In the genomic region with DNA sequence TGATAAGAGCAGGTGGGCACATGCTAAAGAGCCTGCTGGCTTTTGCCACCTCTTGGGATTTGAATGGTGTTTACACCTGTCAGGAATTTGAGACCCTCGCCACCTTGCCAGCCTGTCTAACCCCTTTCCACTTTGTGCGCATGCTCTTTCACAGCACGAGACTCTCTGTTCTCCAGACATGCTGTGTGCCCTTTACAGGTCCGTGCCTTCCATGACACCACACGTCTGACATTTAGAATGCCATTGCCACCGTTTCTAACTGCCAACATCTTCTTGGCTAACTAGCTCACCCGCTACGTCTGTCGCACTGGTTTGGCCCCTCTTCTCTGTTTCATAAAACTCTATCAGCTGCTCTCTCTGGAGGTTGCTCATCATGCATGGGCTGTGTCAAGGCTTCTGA, we compare ENCODE assay signal across 26 mouse cellular contexts.
"Had no signal": no experiment of that assay in that cellular context is flagged by ENCODE, and none has a peak within 500 bp of the region (broad histone marks: within the 10 kb centered on the region; RNA-seq: fewer than 3 reads in every experiment).

No protein-coding gene starts in this region.

- H3K4me3 ChIP-seq: heart, adult 2 months; heart, embryonic 10.5 days; heart, embryonic 12.5 days; hindbrain, embryonic 10.5 days; hindbrain, embryonic 12.5 days; intestine, embryonic 15.5 days; layer of hippocampus, adult 2 months; left cerebral cortex, adult 2 months; limb, embryonic 13.5 days; limb, embryonic 15.5 days; liver, embryonic 12.5 days had no signal

- H3K4me2 ChIP-seq: heart, embryonic 12.5 days; hindbrain, embryonic 12.5 days; hindbrain, embryonic 14.5 days; intestine, embryonic 15.5 days; limb, embryonic 13.5 days; limb, embryonic 15.5 days; liver, embryonic 12.5 days had no signal

- ATAC-seq: hindbrain, embryonic 16.5 days; inflammation-experienced regulatory T-cells, adult 6 months; intestine, embryonic 15.5 days; intestine, postnatal 0 days; liver, embryonic 12.5 days had no signal

- H3K27ac ChIP-seq: heart, adult 2 months; heart, embryonic 10.5 days; hindbrain, embryonic 10.5 days; hindbrain, embryonic 12.5 days; hindbrain, embryonic 14.5 days; intestine, embryonic 15.5 days; layer of hippocampus, adult 2 months; left cerebral cortex, adult 2 months; limb, embryonic 13.5 days; limb, embryonic 15.5 days; liver, embryonic 12.5 days; liver, embryonic 14.5 days had no signal

- H3K9ac ChIP-seq: heart, embryonic 12.5 days; hindbrain, embryonic 12.5 days; hindbrain, embryonic 14.5 days; intestine, embryonic 15.5 days; limb, embryonic 13.5 days; limb, embryonic 15.5 days; liver, embryonic 12.5 days; liver, embryonic 14.5 days had no signal

- H3K27me3 ChIP-seq: heart, embryonic 12.5 days; hindbrain, embryonic 12.5 days; intestine, embryonic 15.5 days; limb, embryonic 13.5 days; limb, embryonic 15.5 days; liver, embryonic 12.5 days had no signal

- H3K36me3 ChIP-seq: heart, embryonic 10.5 days; heart, embryonic 12.5 days; hindbrain, embryonic 10.5 days; hindbrain, embryonic 12.5 days; intestine, embryonic 15.5 days; limb, embryonic 13.5 days; limb, embryonic 15.5 days; liver, embryonic 12.5 days had no signal

- DNase-seq: gastrocnemius, postnatal 10 days; gastrocnemius, postnatal 25 days; heart, adult 2 months; heart, postnatal 10 days; heart, postnatal 4 days; kidney, adult 18-20 months; kidney, adult 8-10 months; kidney, postnatal 10 days; kidney, postnatal 25 days; kidney, postnatal 4 days; lung, adult 18-20 months had no signal

- H3K4me1 ChIP-seq: heart, embryonic 10.5 days; heart, embryonic 12.5 days; hindbrain, embryonic 10.5 days; hindbrain, embryonic 12.5 days; intestine, embryonic 15.5 days; limb, embryonic 13.5 days; limb, embryonic 15.5 days; liver, embryonic 12.5 days had no signal

- H3K9me3 ChIP-seq: heart, embryonic 10.5 days; heart, embryonic 12.5 days; hindbrain, embryonic 10.5 days; hindbrain, embryonic 12.5 days; intestine, embryonic 15.5 days; limb, embryonic 13.5 days; limb, embryonic 15.5 days; liver, embryonic 12.5 days had no signal
